Mouse (Mus musculus) gastrocnemius, postnatal 36 days (tissue): ENCODE data around the gene Wdr64. TPM values are rescaled to one million over a fixed set of nuclear protein-coding genes. Genes with fewer than 3 reads are reported as not detected.

Experiments
- DNase-seq, 2 experiments: peaks; one replicate each; pipeline ENCODE4 v3.0.0; 2022
- intact Hi-C: fragments of 180-260 bp; cut with DNase I; formaldehyde crosslinking; loops from one replicate; pipeline ENCODE4 v1.15.1; 2025
- total RNA-seq, 2 experiments: library from RNA; stranded (reverse); gene quantifications; 2 replicates each; pipeline ENCODE4 v1.2.3; 2021

Wdr64 gene
- total RNA-seq, 2 experiments from 2014 or later = not detected

- no peak for DNase-seq
- intact Hi-C loops = no loop called here
Measured at GRCm38 (mm10) chr1:175712338-175712909, 14.0 kb downstream of the Wdr64 start.

GRCm38 (mm10) chr1:175716832-175717231 lies 18.4 kb downstream of the Wdr64 start:
- DNase-seq = no peak
- intact Hi-C loops = no loop called here

GRCm38 (mm10) chr1:175725771-175726170 lies 27.4 kb downstream of the Wdr64 start:
- no peak for DNase-seq
- intact Hi-C loops = no loop called here

GRCm38 (mm10) chr1:175754576-175755364 lies 56.4 kb downstream of the Wdr64 start:
- no peak for DNase-seq
- intact Hi-C loops = no loop called here

GRCm38 (mm10) chr1:175794668-175795067 lies 96.3 kb downstream of the Wdr64 start:
- intact Hi-C loops = no loop called here
- no peak for DNase-seq

- intact Hi-C loops = no loop called here
- DNase-seq = no peak
Measured at GRCm38 (mm10) chr1:175808356-175808755, 110.0 kb downstream of the Wdr64 start.

- intact Hi-C loops = no loop called here
- DNase-seq = no peak
Measured at GRCm38 (mm10) chr1:175811625-175812024, 113.2 kb downstream of the Wdr64 start.

GRCm38 (mm10) chr1:175823815-175824438 lies 125.5 kb downstream of the Wdr64 start:
- intact Hi-C loops = no loop called here
- no peak for DNase-seq

- intact Hi-C loops = no loop called here
Measured at GRCm38 (mm10) chr1:175828539-175828938, 130.1 kb downstream of the Wdr64 start.

GRCm38 (mm10) chr1:175829220-175829619 lies 130.8 kb downstream of the Wdr64 start:
- DNase-seq = no peak
- intact Hi-C loops = no loop called here

More at GRCm38 (mm10) chr1:175828539-175828938, 130.1 kb downstream of the Wdr64 start:
- DNase-seq = no peak

GRCm38 (mm10) chr1:175855515-175855914 lies 157.1 kb downstream of the Wdr64 start:
- DNase-seq = no peak
- intact Hi-C loops = no loop called here

Other genes with a start within 250 kb of the Wdr64 start
- under 1 TPM; 0.15 to 0.20 TPM for gene Rgs7, start 206.1 kb upstream of the Wdr64 start, total RNA-seq
- gene Kmo, start 78.2 kb upstream of the Wdr64 start, total RNA-seq = under 1 TPM; 0.25 to 0.28 TPM
- 100 to 1,000 TPM; 279 to 282 TPM for gene Fh1, start 73.0 kb upstream of the Wdr64 start, total RNA-seq
- 1 to 10 TPM; 3.3 to 5.0 TPM for gene Opn3, start 5.8 kb upstream of the Wdr64 start, total RNA-seq
- 1 to 10 TPM; 2.2 to 2.5 TPM for gene Chml, start 5.7 kb upstream of the Wdr64 start, total RNA-seq
- under 1 TPM in 1 of 2 experiments, not detected in 1; 0.28 TPM for gene Exo1, start 182.0 kb downstream of the Wdr64 start, total RNA-seq
- gene Gm38100, start 221.7 kb downstream of the Wdr64 start, total RNA-seq = not detected